Mouse (Mus musculus) gastrocnemius, postnatal 4 days (tissue): ENCODE data around the gene Map4. TPM values are rescaled to one million over a fixed set of nuclear protein-coding genes. Genes with fewer than 3 reads are reported as not detected.
"Not testable (repeated sequence)": the region's sequence is repeated elsewhere in the genome, so short reads cannot be mapped to it uniquely, and the experiment has no call there.

Experiments
- DNase-seq, 2 experiments: peaks; one replicate each; pipeline ENCODE4 v3.0.0; 2021 to 2022; ENCODE audit warnings: low spot score in 2 of 2, mixed read lengths in 2 of 2
- total RNA-seq, 2 experiments: library from RNA; stranded (reverse); gene quantifications; 2 replicates each; pipeline ENCODE4 v1.2.3; 2021

The Map4 gene
- total RNA-seq, 2 experiments from 2014 or later, result 510 to 546 TPM

- DNase-seq, result no peak
These were observed 125.9 kb downstream of the Map4 start for GRCm38 (mm10) chr9:110057200-110057599.

- DNase-seq, result no peak
These were observed 129.5 kb downstream of the Map4 start for GRCm38 (mm10) chr9:110060761-110061160.

GRCm38 (mm10) chr9:110062405-110062804 lies 131.1 kb downstream of the Map4 start:
- DNase-seq, result no peak

GRCm38 (mm10) chr9:110062861-110063260 lies 131.6 kb downstream of the Map4 start:
- DNase-seq, result no peak

GRCm38 (mm10) chr9:110064641-110065040 lies 133.4 kb downstream of the Map4 start:
- DNase-seq, result no peak

GRCm38 (mm10) chr9:110068745-110069144 lies 137.5 kb downstream of the Map4 start:
- no peak for DNase-seq

GRCm38 (mm10) chr9:110070358-110070757 lies 139.1 kb downstream of the Map4 start:
- DNase-seq, result no peak

- no peak for DNase-seq
These were observed 139.8 kb downstream of the Map4 start for GRCm38 (mm10) chr9:110071011-110071410.

- peak in 1 of 2 experiments; percentile 71 for DNase-seq
These were observed 140.6 kb downstream of the Map4 start for GRCm38 (mm10) chr9:110071843-110072242.

- not testable (repeated sequence) for DNase-seq
These were observed 145.2 kb downstream of the Map4 start for GRCm38 (mm10) chr9:110076468-110076867.

- no peak for DNase-seq
These were observed 149.8 kb downstream of the Map4 start for GRCm38 (mm10) chr9:110081066-110081465.

- peak in 1 of 2 experiments; percentile 55 for DNase-seq
These were observed 153.1 kb downstream of the Map4 start for GRCm38 (mm10) chr9:110084201-110084964.

GRCm38 (mm10) chr9:110085693-110086092 lies 154.4 kb downstream of the Map4 start:
- no peak for DNase-seq

- no peak for DNase-seq
These were observed 162.0 kb downstream of the Map4 start for GRCm38 (mm10) chr9:110093303-110093702.

GRCm38 (mm10) chr9:110094761-110095160 lies 163.5 kb downstream of the Map4 start:
- no peak for DNase-seq

GRCm38 (mm10) chr9:110097791-110098190 lies 166.5 kb downstream of the Map4 start:
- no peak for DNase-seq

- DNase-seq, result peak; percentile 85 to 90
These were observed 169.7 kb downstream of the Map4 start for GRCm38 (mm10) chr9:110100627-110101600.

GRCm38 (mm10) chr9:110116353-110116976 lies 185.2 kb downstream of the Map4 start:
- DNase-seq, result no peak

- peak; percentile 79 to 89 for DNase-seq
These were observed 185.9 kb downstream of the Map4 start, which contains the start of gene Smarcc1 for GRCm38 (mm10) chr9:110116977-110117778. Smarcc1 (plus strand) TSS chr9:110117708.

- DNase-seq, result no peak
These were observed 186.5 kb downstream of the Map4 start, which contains the start of gene Dhx30 for GRCm38 (mm10) chr9:110117779-110118139. Dhx30 (minus strand) TSS chr9:110117830.
